Mouse (Mus musculus): Measurements from ENCODE around the gene Cyb561d2. TPM values are rescaled to one million over a fixed set of nuclear protein-coding genes. Genes with fewer than 3 reads are reported as not detected.
A peak's percentile ranks its signal among the peaks of the same experiment; 100 is the strongest.

Gene Cyb561d2
- total and polyA plus RNA-seq, 2 experiments from 2014 or later = 52.9 to 69.3 TPM

DNA sequence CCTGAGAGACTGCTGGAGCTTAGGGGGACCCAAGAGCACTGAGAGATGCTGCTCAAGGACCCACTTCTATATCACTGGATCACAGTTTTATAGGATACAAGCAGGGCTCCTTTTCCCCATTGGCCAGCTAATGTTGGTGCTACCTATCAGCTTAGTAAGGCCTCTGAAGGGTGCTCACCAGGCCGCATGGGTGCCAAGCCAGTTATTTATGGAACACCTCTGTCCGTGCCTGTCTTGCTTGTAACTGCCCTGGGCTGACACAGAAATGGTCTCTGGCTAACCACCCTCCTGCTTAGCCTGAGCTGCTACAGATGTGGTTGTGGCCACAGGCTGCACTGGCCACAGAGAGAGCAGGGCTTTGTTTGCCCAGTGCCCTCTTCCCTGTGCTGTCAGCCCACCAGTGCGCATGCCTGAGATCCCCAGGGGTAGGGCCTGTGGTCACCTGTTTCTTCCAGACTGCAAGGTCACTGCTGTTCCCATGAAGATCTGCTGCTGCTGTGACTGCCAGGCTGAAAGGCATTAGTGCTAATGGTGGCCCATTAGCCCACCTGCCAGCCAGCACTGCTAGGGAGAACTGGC, 41.2 kb downstream of the Cyb561d2 start:
- Histone ChIP-seq H3K27me3 (ENCODE audit: insufficient read depth, low read length) (no peaks in the 10 kb centered on the region), H3K4me3 (ENCODE audit: low read length) (no peak overlapping the region), H3K9ac (replicated peaks; ENCODE audit: low read length) (no peak overlapping the region), H3K9me3 (ENCODE audit: low read length) (no peaks in the 10 kb centered on the region), H3K27ac (no peak overlapping the region), H3K36me3 (ENCODE audit: insufficient read depth, low read length) (peaks cover 7% of the 10 kb centered on the region; the same call in 1 of the 2 replicates), H3K4me2 (ENCODE audit: low read depth, low read length) (no peak overlapping the region), H3K4me1 (ENCODE audit: insufficient read depth, low read length) (peaks cover 6% of the 10 kb centered on the region; the same call in 1 of the 2 replicates)
- no peak for TF ChIP-seq CTCF (IDR thresholded peaks at IDR 0.05; ENCODE audit: low read depth)
- ATAC-seq (no peak), DNase-seq (ENCODE audit: low spot score) (no peak)
- 82% methylated on average over 3 of the region's 3 CpGs for WGBS

DNA sequence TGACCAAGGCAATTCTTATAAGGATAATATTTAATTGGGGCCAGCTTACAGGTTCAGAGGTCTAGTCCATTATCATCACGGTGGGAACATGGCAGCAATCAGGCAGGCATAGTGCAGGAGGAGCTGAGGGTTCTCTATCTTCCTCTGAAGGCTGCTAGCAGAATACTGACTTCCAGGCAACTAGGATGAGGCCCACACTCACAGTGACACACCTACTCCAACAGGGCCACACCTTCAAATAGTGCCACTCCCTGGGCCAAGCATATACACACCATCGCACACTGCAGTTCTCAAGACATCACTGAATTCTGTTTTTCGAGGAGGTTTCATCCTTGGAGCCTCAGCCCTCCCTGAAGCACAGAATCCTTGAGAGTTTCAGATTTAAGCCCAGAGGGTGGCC, 45.6 kb downstream of the Cyb561d2 start:
- no peaks in the 10 kb centered on the region for H3K27me3 ChIP-seq (ENCODE audit: insufficient read depth, low read length)
- no peak for TF ChIP-seq CTCF (IDR thresholded peaks at IDR 0.05; ENCODE audit: low read depth)
- 84% methylated on average over 3 of the region's 3 CpGs for WGBS
- no peaks in the 10 kb centered on the region for H3K9me3 ChIP-seq (ENCODE audit: low read length)
- peaks cover 7% of the 10 kb centered on the region; the same call in 1 of the 2 replicates for H3K36me3 ChIP-seq (ENCODE audit: insufficient read depth, low read length)
- no peak overlapping the region for H3K27ac ChIP-seq
- no peak overlapping the region for H3K4me3 ChIP-seq (ENCODE audit: low read length)
- H3K4me1 ChIP-seq (ENCODE audit: insufficient read depth, low read length) = no peaks in the 10 kb centered on the region
- no peak for DNase-seq (ENCODE audit: low spot score)
- H3K9ac ChIP-seq (replicated peaks; ENCODE audit: low read length) = no peak overlapping the region
- ATAC-seq = no peak
- no peak overlapping the region for H3K4me2 ChIP-seq (ENCODE audit: low read depth, low read length)

DNA sequence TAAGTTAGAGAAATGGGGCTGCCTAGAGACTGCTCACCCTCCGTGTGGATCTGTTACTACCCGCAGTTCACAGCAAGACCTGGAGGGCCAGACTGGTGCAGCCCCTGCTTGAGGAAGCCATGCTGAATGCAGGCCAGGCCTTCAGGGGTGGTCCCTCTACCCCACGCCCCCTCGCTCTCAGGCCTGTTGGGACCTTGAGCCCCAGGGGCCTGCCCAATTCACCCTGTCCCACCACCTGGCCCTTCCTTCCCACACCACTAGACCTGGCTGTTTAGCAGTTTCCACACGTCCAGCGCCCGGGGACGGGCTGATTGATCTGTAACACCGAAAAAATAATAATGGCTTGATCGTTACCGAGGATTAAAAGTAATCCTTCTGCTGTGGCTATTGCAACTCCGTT, 47.8 kb downstream of the Cyb561d2 start:
- WGBS = 73% methylated on average over 12 of the region's 12 CpGs
- Histone ChIP-seq H3K4me1 (ENCODE audit: insufficient read depth, low read length) (no peaks in the 10 kb centered on the region), H3K9me3 (ENCODE audit: low read length) (no peaks in the 10 kb centered on the region), H3K27me3 (ENCODE audit: insufficient read depth, low read length) (no peaks in the 10 kb centered on the region), H3K4me2 (ENCODE audit: low read depth, low read length) (no peak overlapping the region), H3K36me3 (ENCODE audit: insufficient read depth, low read length) (peaks cover 7% of the 10 kb centered on the region; the same call in 1 of the 2 replicates), H3K27ac (no peak overlapping the region), H3K9ac (replicated peaks; ENCODE audit: low read length) (no peak overlapping the region), H3K4me3 (ENCODE audit: low read length) (no peak overlapping the region)
- no peak for DNase-seq (ENCODE audit: low spot score)
- ATAC-seq = peak; percentile 25; the same call in 1 of the 2 replicates
- TF ChIP-seq CTCF (IDR thresholded peaks at IDR 0.05; ENCODE audit: low read depth) = no peak

DNA sequence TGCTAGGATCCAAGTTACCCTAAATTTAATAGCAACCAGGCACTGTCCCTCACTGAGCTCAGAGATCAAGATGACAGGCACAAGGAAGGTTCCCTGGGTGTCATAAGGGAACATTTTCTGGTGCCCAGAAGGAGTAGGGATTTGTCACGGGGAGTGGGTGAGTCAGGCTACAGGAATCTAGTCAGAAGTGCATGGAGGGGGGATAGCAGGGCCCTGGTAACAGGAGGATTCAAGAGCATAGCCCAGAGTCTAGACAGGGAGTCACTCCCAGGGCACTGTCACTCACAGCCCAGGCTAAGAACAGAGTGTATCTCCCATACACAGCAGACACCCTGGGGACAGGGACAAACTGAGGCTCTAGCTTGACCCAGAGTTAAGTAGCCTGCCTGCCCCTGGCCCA, 48.5 kb downstream of the Cyb561d2 start:
- no peaks in the 10 kb centered on the region for H3K27me3 ChIP-seq (ENCODE audit: insufficient read depth, low read length)
- H3K4me2 ChIP-seq (ENCODE audit: low read depth, low read length) = no peak overlapping the region
- H3K4me3 ChIP-seq (ENCODE audit: low read length) = no peak overlapping the region
- 70% methylated on average over 1 of the region's 1 CpGs for WGBS
- H3K27ac ChIP-seq = no peak overlapping the region
- TF ChIP-seq CTCF (IDR thresholded peaks at IDR 0.05; ENCODE audit: low read depth) = no peak
- no peak overlapping the region for H3K9ac ChIP-seq (replicated peaks; ENCODE audit: low read length)
- DNase-seq (ENCODE audit: low spot score) = no peak
- no peaks in the 10 kb centered on the region for H3K4me1 ChIP-seq (ENCODE audit: insufficient read depth, low read length)
- no peak for ATAC-seq
- no peaks in the 10 kb centered on the region for H3K36me3 ChIP-seq (ENCODE audit: insufficient read depth, low read length)
- no peaks in the 10 kb centered on the region for H3K9me3 ChIP-seq (ENCODE audit: low read length)

GRCm38 (mm10) chr9:107490625-107491024, 51.4 kb downstream of the Cyb561d2 start:
- WGBS = 78% methylated on average over 6 of the region's 6 CpGs
- no peak for ATAC-seq
- Histone ChIP-seq H3K9ac (replicated peaks; ENCODE audit: low read length) (no peak overlapping the region), H3K4me1 (ENCODE audit: insufficient read depth, low read length) (no peaks in the 10 kb centered on the region), H3K27ac (no peak overlapping the region), H3K36me3 (ENCODE audit: insufficient read depth, low read length) (no peaks in the 10 kb centered on the region), H3K9me3 (ENCODE audit: low read length) (no peaks in the 10 kb centered on the region), H3K27me3 (ENCODE audit: insufficient read depth, low read length) (no peaks in the 10 kb centered on the region), H3K4me2 (ENCODE audit: low read depth, low read length) (no peak overlapping the region), H3K4me3 (ENCODE audit: low read length) (no peak overlapping the region)
- no peak for TF ChIP-seq CTCF (IDR thresholded peaks at IDR 0.05; ENCODE audit: low read depth)
- no peak for DNase-seq (ENCODE audit: low spot score)

GRCm38 (mm10) chr9:107490146-107490545, 51.8 kb downstream of the Cyb561d2 start:
- WGBS = 47% methylated on average over 8 of the region's 8 CpGs
- TF ChIP-seq CTCF (IDR thresholded peaks at IDR 0.05; ENCODE audit: low read depth) = no peak
- Histone ChIP-seq H3K27me3 (ENCODE audit: insufficient read depth, low read length) (no peaks in the 10 kb centered on the region), H3K4me3 (ENCODE audit: low read length) (no peak overlapping the region), H3K9me3 (ENCODE audit: low read length) (no peaks in the 10 kb centered on the region), H3K9ac (replicated peaks; ENCODE audit: low read length) (no peak overlapping the region), H3K36me3 (ENCODE audit: insufficient read depth, low read length) (no peaks in the 10 kb centered on the region), H3K27ac (no peak overlapping the region), H3K4me2 (ENCODE audit: low read depth, low read length) (no peak overlapping the region), H3K4me1 (ENCODE audit: insufficient read depth, low read length) (no peaks in the 10 kb centered on the region)
- no peak for DNase-seq (ENCODE audit: low spot score)
- ATAC-seq = no peak

Other genes with a start within 250 kb of the Cyb561d2 start
- gene Cish, start 246.2 kb downstream of the Cyb561d2 start, total RNA-seq (2014; rRNA removed) = 2.8 and 5.3 TPM in 2 replicates
- gene Cish, start 246.2 kb downstream of the Cyb561d2 start, polyA plus RNA-seq (2015; fragmentation: Nextera tagmentation; extraction: Ambion mirVana) = 8.6 and 8.8 TPM in 2 replicates
- 14.8 and 18.1 TPM in 2 replicates for gene Hemk1, start 203.8 kb downstream of the Cyb561d2 start, total RNA-seq (2014; rRNA removed)
- 13.6 and 16.4 TPM in 2 replicates for gene Hemk1, start 203.8 kb downstream of the Cyb561d2 start, polyA plus RNA-seq (2015; fragmentation: Nextera tagmentation; extraction: Ambion mirVana)
- 12.5 and 27.7 TPM in 2 replicates for gene 6430571L13Rik, start 201.6 kb downstream of the Cyb561d2 start, total RNA-seq (2014; rRNA removed)
- gene 6430571L13Rik, start 201.6 kb downstream of the Cyb561d2 start, polyA plus RNA-seq (2015; fragmentation: Nextera tagmentation; extraction: Ambion mirVana) = 10.9 and 11.2 TPM in 2 replicates
- gene Cacna2d2, start 142.6 kb downstream of the Cyb561d2 start, total RNA-seq (2014; rRNA removed) = 108 and 134 TPM in 2 replicates
- 7.1 and 7.6 TPM in 2 replicates for gene Cacna2d2, start 142.6 kb downstream of the Cyb561d2 start, polyA plus RNA-seq (2015; fragmentation: Nextera tagmentation; extraction: Ambion mirVana)
- 72.6 and 78.4 TPM in 2 replicates for gene Tmem115, start 8.2 kb downstream of the Cyb561d2 start, total RNA-seq (2014; rRNA removed)
- gene Tmem115, start 8.2 kb downstream of the Cyb561d2 start, polyA plus RNA-seq (2015; fragmentation: Nextera tagmentation; extraction: Ambion mirVana) = 51.6 and 52.3 TPM in 2 replicates
- gene Nprl2, start within 50 bp of the Cyb561d2 start, total RNA-seq (2014; rRNA removed) = 58.6 and 70.5 TPM in 2 replicates
- gene Nprl2, start within 50 bp of the Cyb561d2 start, polyA plus RNA-seq (2015; fragmentation: Nextera tagmentation; extraction: Ambion mirVana) = 53.0 and 54.6 TPM in 2 replicates
- 1.8 and 10.9 TPM in 2 replicates for gene Zmynd10, start 5.1 kb upstream of the Cyb561d2 start, total RNA-seq (2014; rRNA removed)
- 3.5 and 3.7 TPM in 2 replicates for gene Zmynd10, start 5.1 kb upstream of the Cyb561d2 start, polyA plus RNA-seq (2015; fragmentation: Nextera tagmentation; extraction: Ambion mirVana)
- 17.6 and 20.2 TPM in 2 replicates for gene Rassf1, start 9.4 kb upstream of the Cyb561d2 start, total RNA-seq (2014; rRNA removed)
- 30.3 and 31.0 TPM in 2 replicates for gene Rassf1, start 9.4 kb upstream of the Cyb561d2 start, polyA plus RNA-seq (2015; fragmentation: Nextera tagmentation; extraction: Ambion mirVana)
- gene Tusc2, start 21.1 kb upstream of the Cyb561d2 start, total RNA-seq (2014; rRNA removed) = 128 and 142 TPM in 2 replicates
- gene Tusc2, start 21.1 kb upstream of the Cyb561d2 start, polyA plus RNA-seq (2015; fragmentation: Nextera tagmentation; extraction: Ambion mirVana) = 115 and 119 TPM in 2 replicates
- 59.8 and 75.3 TPM in 2 replicates for gene Hyal2, start 25.8 kb upstream of the Cyb561d2 start, total RNA-seq (2014; rRNA removed)
- 39.8 and 40.6 TPM in 2 replicates for gene Hyal2, start 25.8 kb upstream of the Cyb561d2 start, polyA plus RNA-seq (2015; fragmentation: Nextera tagmentation; extraction: Ambion mirVana)
- 3.4 and 7.7 TPM in 2 replicates for gene Hyal1, start 34.7 kb upstream of the Cyb561d2 start, total RNA-seq (2014; rRNA removed)
- 3.3 and 4.9 TPM in 2 replicates for gene Hyal1, start 34.7 kb upstream of the Cyb561d2 start, polyA plus RNA-seq (2015; fragmentation: Nextera tagmentation; extraction: Ambion mirVana)
- 29.9 and 32.8 TPM in 2 replicates for gene Naa80, start 36.7 kb upstream of the Cyb561d2 start, total RNA-seq (2014; rRNA removed)
- gene Naa80, start 36.7 kb upstream of the Cyb561d2 start, polyA plus RNA-seq (2015; fragmentation: Nextera tagmentation; extraction: Ambion mirVana) = 17.8 and 19.4 TPM in 2 replicates
- 3.3 and 4.9 TPM in 2 replicates for gene Hyal3, start 38.6 kb upstream of the Cyb561d2 start, total RNA-seq (2014; rRNA removed)
- gene Hyal3, start 38.6 kb upstream of the Cyb561d2 start, polyA plus RNA-seq (2015; fragmentation: Nextera tagmentation; extraction: Ambion mirVana) = 1.7 and 1.9 TPM in 2 replicates
- gene Ifrd2, start 45.4 kb upstream of the Cyb561d2 start, total RNA-seq (2014; rRNA removed) = 7.6 and 10.9 TPM in 2 replicates
- gene Ifrd2, start 45.4 kb upstream of the Cyb561d2 start, polyA plus RNA-seq (2015; fragmentation: Nextera tagmentation; extraction: Ambion mirVana) = 9.0 and 9.3 TPM in 2 replicates
- 11.2 and 14.6 TPM in 2 replicates for gene Sema3b, start 67.0 kb upstream of the Cyb561d2 start, total RNA-seq (2014; rRNA removed)
- gene Sema3b, start 67.0 kb upstream of the Cyb561d2 start, polyA plus RNA-seq (2015; fragmentation: Nextera tagmentation; extraction: Ambion mirVana) = 8.3 and 9.0 TPM in 2 replicates
- 334 and 369 TPM in 2 replicates for gene Gnai2, start 93.2 kb upstream of the Cyb561d2 start, total RNA-seq (2014; rRNA removed)
- gene Gnai2, start 93.2 kb upstream of the Cyb561d2 start, polyA plus RNA-seq (2015; fragmentation: Nextera tagmentation; extraction: Ambion mirVana) = 275 and 287 TPM in 2 replicates
- 102 and 134 TPM in 2 replicates for gene Slc38a3, start 127.3 kb upstream of the Cyb561d2 start, total RNA-seq (2014; rRNA removed)
- 52.1 and 54.5 TPM in 2 replicates for gene Slc38a3, start 127.3 kb upstream of the Cyb561d2 start, polyA plus RNA-seq (2015; fragmentation: Nextera tagmentation; extraction: Ambion mirVana)
- gene Gnat1, start 137.5 kb upstream of the Cyb561d2 start, total RNA-seq (2014; rRNA removed) = 0.52 TPM in 1 of 2 replicates, not detected in the other
- gene Gnat1, start 137.5 kb upstream of the Cyb561d2 start, polyA plus RNA-seq (2015; fragmentation: Nextera tagmentation; extraction: Ambion mirVana) = 2.4 and 2.7 TPM in 2 replicates
- 65.4 and 81.3 TPM in 2 replicates for gene Sema3f, start 168.3 kb upstream of the Cyb561d2 start, total RNA-seq (2014; rRNA removed)
- 7.5 and 8.7 TPM in 2 replicates for gene Sema3f, start 168.3 kb upstream of the Cyb561d2 start, polyA plus RNA-seq (2015; fragmentation: Nextera tagmentation; extraction: Ambion mirVana)
- 85.5 and 149 TPM in 2 replicates for gene Rbm5, start 228.8 kb upstream of the Cyb561d2 start, total RNA-seq (2014; rRNA removed)
- 142 and 148 TPM in 2 replicates for gene Rbm5, start 228.8 kb upstream of the Cyb561d2 start, polyA plus RNA-seq (2015; fragmentation: Nextera tagmentation; extraction: Ambion mirVana)

Data from hindbrain, postnatal 0 days (tissue).